Mouse (Mus musculus) T-cell, adult 2 months (primary cell): ENCODE data around the gene Pcbp4.

Source experiments
- DNase-seq: peaks from one replicate; pipeline ENCODE4 v3.0.0; 2022; ENCODE audit warnings: low spot score

Gene Pcbp4

DNA sequence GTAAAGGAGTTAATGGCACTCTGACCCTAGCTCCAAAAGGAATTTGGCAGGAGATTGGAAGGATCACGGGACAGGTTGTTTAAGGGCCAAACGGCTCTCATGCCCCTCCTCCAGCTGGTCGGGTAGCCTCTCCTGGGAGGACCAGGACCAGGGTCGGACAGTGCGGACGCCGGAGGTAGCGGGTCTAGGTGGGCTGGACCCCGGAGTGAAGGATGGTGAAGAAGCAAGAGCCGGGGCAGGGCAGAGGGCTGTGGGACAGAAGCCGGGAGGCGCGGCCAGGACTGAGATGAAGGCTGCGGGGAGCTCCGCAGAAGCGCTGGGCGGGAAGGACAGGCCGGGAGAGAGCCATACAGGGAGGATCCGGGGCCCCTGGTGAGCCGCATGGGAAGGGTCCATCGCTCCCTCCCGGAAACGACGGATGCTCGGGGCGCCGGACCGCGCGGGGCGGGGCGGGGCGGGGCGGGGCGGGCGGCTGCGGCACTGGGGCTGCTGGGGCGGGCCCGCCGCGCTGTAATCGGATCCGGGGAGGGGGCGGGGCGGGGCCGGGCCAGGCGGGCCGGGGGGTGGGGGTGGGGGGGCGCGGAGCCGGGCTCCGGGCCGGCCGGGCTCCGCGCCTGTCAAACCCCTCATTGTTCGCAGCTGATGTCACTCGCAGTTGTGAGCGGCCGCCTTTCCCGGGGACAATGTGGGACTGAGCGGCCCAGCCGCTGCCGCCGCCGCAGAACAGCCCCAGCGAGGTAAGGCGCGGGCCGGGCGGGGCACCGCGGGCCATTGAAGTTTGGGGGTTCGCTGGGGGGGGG is at the start of gene Pcbp4:
Pcbp4 (plus strand) TSS at position 21 of the 800 bp plus-strand sequence.
- DNase-seq, result no peak

DNA sequence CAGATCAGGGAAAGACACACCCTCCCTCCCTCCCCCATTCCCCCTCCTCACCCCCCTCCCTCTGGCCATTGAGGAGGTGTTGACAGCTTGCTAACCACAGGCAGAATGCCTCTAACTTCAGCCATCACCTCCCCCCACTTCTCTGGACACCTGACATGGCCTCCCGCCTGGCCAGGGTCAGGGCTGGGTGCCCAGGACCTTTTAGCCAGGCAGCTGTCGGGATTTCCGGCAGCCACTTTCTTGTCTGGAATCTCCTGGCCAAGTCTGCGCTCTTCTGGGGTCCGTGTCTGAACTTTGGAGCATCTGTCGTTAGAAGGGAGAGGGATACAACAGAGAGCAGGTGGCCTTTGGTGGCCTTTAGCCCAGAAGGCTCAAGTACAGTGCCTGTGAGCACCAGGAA is 47.8 kb upstream of the Pcbp4 start:
- no peak for DNase-seq

- DNase-seq, result no peak
These were observed 46.5 kb upstream of the Pcbp4 start for GRCm38 (mm10) chr9:106406443-106407078.

GRCm38 (mm10) chr9:106409096-106409495 is 44.0 kb upstream of the Pcbp4 start:
- DNase-seq, result no peak

- no peak for DNase-seq
These were observed 42.9 kb upstream of the Pcbp4 start for GRCm38 (mm10) chr9:106410086-106410650.

- no peak for DNase-seq
These were observed 41.9 kb upstream of the Pcbp4 start for GRCm38 (mm10) chr9:106411091-106411594.

- no peak for DNase-seq
These were observed 41.4 kb upstream of the Pcbp4 start for GRCm38 (mm10) chr9:106411729-106412128.

DNA sequence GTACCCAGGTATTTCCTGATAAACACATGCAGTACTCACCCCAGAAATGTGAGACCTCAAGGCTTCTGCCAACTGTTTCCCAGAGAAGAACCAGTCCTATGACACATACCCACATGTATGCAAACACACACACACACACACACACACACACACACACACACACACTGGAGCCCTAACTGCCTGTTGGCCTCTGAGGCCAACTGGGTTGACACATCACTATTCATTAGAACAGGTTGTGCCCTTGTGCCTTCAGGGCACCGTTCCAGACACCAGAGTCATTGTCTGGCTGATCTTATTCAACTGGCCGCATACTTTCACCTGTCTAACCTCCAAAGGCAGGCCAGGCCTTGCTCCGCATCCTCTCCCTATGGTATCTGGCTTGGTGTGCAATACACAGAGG is 40.9 kb upstream of the Pcbp4 start:
- no peak for DNase-seq

DNA sequence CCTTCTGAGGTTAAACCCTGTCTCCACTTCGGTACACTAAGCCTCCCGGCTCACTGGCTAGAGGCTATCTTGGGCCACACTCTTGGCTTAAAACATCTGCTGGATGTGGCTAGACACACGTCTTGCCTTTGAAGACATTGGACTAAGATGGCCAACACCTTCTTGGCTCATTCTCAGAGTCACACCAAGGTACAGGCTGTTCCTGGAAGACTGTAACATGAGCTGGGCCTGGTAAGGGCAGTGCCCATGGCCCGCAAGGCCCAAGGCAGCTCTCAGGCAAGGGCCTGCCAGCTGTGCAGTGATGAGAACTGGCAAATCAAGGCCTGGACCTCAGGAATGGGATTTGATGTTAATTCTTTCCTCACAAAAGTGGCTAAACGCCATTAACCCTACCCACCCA is 39.5 kb upstream of the Pcbp4 start:
- DNase-seq, result no peak

GRCm38 (mm10) chr9:106416826-106417225 is 36.3 kb upstream of the Pcbp4 start:
- DNase-seq, result no peak

DNA sequence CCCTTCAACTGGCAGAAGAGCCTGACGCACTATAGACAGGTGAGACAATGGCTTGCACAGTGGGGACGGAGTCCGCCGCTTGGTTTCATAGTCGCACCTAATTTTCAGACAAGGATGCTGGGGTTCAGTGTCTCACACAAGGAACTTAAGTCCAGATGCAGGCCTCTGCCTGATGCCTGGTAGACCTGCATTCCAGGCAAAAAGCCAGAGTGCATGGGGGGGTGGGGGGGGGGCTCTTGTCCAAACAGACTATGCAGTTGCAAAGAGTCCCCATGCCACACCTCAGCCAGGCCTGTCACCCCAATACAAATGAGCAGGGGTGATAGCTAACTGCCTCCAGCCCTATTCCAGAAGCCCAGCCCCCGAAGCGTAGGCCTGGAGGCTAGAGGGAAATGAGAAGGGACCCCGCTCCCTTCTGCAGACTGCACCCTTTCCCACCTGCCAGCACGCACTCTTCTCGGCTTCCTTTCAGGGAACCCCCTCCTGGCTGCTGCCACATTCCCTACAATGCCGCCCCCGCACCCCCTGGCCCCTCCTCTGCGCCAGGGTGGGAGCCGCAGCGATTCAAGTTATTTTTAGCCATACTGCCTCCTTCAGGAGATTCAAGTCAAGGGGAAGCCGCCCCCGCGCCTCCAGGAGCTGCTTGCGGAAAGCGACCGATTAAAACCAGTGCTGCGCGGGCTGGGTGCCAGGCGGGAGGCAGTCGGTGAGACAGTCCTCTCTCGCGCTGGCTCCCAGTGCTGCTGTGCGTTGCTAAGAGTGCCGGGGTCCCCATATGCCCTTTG is 35.1 kb upstream of the Pcbp4 start:
- peak; percentile 38 for DNase-seq

DNA sequence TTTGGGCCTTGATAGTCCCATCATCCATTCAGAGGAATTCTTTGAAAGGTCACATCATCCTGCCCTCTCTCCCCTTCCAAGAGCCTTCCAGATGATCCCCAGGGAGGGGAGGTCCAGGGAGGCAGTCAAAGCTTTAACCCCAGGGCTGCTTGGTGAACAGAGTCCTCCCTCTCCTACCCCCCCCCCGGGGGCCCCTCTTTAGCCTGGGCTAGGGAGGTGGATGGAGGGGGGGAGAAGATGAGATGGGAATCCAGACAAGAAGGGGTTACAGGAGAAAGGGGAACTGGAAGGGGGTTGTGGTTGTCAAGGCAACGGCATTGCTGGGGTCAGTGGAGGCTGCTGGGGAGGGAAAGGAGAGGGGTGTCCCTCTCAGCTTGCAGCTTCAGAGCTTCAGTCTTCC is 32.5 kb upstream of the Pcbp4 start:
- no peak for DNase-seq

DNA sequence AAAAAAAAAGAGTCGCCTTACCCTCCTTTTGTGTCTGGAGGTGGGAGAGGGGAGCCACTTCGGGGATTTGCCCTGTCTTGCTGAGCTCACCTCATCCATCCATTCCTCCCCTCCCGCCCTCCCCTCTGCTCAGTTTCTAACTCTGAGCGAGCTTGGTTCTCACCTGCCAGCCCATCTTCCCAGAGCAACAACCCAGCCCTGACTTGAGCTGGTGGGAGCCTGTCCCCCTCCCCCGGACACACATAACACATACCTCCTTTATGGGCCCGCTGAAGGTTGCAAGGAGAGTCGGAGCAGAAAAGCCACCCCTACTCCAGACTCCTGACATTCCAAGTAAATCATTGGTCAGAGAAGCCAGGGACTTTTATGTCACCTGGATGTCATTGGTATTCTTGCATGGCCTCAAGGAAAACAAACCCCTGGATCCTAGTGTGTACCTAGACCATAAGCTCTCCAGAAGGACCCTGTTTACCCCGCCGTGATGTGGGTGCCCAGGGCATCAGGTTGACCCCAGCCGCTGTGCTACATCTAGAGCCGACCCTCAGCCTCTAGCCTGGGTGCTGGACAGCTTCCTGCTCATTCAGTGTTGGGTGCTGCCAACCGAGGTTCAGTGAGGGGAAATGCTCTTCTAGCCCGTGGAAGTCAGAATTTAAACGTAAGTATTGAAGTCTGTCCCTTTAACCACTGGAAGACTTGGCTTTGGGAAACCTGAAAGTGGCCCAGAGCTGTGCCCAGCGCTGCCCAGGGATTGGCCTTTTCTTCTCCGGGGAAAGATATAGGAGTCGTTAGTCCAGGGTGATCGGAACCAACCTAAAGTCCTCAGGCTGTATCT is 31.8 kb upstream of the Pcbp4 start:
- DNase-seq, result no peak

GRCm38 (mm10) chr9:106421865-106422160 is 31.3 kb upstream of the Pcbp4 start:
- DNase-seq, result peak; percentile 79

GRCm38 (mm10) chr9:106428719-106429220 is 24.3 kb upstream of the Pcbp4 start:
- no peak for DNase-seq

- DNase-seq, result peak; percentile 94
These were observed 23.7 kb upstream of the Pcbp4 start, which contains the start of gene Rpl29 for GRCm38 (mm10) chr9:106429221-106430014. Gene Rpl29, plus strand, starts transcription at chr9:106429454.

GRCm38 (mm10) chr9:106430015-106430264 is 23.2 kb upstream of the Pcbp4 start:
- DNase-seq, result no peak

GRCm38 (mm10) chr9:106433389-106433788 is 19.7 kb upstream of the Pcbp4 start:
- DNase-seq, result no peak

DNA sequence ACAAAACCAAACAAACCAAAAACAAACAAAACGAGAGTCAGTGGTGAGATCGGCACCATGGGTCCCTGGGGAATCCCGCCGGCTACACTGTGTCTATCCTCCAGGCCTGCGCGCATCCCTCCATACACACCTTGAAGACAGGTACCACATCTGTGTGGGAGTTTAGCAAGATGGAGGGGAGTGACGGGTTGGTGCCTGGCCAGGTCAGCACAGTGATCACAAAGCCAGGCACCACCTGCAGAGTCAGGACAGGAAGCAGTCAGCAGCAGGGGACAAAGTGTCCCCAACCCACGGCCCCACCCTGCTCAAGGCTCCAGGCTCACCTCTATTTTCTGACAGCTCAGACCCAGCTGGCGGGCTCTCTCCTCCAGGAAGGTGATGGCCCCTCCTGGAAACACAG is 16.5 kb upstream of the Pcbp4 start:
- DNase-seq, result no peak

DNA sequence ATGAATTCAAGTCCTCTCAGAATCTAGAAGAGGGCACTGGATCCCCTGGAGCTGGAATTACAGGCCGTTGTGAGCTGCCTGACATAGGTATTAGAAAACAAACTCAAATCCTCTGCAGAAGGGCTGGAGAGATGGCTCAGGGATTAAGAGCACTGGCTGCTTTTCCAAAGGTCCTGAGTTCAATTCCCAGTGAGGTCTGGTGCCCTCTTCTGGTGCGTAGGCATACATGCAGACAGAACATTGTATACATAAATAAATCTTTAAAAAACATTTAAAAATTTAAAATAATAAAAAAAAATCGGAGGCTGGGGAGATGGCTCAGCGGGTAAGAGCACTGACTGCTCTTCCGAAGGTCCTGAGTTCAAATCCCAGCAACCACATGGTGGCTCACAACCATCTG is 10.4 kb upstream of the Pcbp4 start:
- no peak for DNase-seq

- no peak for DNase-seq
These were observed 8.3 kb upstream of the Pcbp4 start for GRCm38 (mm10) chr9:106444836-106445235.
